Comparison of ENCODE assay signal across 7 mouse cellular contexts in the genomic region with DNA sequence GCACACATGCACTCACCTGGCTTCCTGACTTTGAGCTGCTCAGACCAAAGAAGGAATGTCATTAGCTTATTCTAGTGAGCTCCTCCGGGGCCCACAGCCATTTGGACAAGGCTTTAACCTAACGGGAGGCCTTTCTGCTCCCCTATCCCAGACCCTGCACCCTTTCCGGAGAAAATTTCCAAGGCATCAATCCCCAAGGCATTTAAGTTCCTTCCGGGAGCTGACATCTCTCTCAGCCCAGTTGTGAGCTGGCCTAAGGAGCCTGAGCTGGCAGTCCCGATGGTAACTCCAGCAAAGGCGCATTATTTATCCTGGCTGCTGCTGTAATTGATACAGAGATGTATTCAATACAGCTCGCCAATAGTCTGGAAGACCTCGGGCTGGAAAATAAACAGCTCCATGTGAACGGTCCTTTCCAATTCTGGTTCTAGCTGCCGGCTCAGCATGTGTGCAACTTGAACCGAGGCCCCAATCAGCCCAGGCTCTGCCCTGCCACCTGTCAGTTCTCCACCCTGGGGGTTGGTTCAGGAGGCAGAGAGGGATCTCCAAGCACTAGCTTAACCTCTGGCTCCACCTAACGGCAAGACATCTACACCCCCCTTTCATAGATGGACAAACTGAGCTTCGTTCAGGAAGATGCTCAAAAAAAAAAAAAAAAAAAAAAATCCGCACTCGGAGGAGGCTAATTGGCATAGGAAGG. TPM values are rescaled to one million over a fixed set of nuclear protein-coding genes. Genes with fewer than 3 reads are reported as not detected.
A peak's percentile ranks its signal among the peaks of the same experiment; 100 is the strongest.
DNase-seq lines count a peak whose midpoint lies in the region; ATAC-seq lines count a peak whose summit lies in the region.

No protein-coding gene starts in this region.

- H3K9ac ChIP-seq in forebrain, embryonic 16.5 days (replicated peaks; ENCODE audit: low read depth, low read length): peak overlapping the region; percentile 97
- peak overlapping the region; percentile 96 for H3K9ac ChIP-seq in hindbrain, embryonic 13.5 days

- H3K4me1 ChIP-seq in forebrain, embryonic 16.5 days (replicated peaks; ENCODE audit: control insufficient read depth, insufficient read depth, low read length): peaks cover 58% of the 10 kb centered on the region
- peaks cover 72% of the 10 kb centered on the region for H3K4me1 ChIP-seq in hindbrain, embryonic 13.5 days (replicated peaks)

- H3K27me3 ChIP-seq in forebrain, embryonic 16.5 days (replicated peaks; ENCODE audit: control insufficient read depth, insufficient read depth, low read length): no peaks in the 10 kb centered on the region
- H3K27me3 ChIP-seq in hindbrain, embryonic 13.5 days: no peaks in the 10 kb centered on the region

- DNase-seq in Muller cell, postnatal 12 days (ENCODE audit: inconsistent ontology term): peak; percentile 54
- DNase-seq in cerebellum, adult 18-20 months: peak; percentile 90 to 96
- peak; percentile 59 to 63 for DNase-seq in left cerebral cortex, adult 18-20 months (ENCODE audit: low spot score in 2 of 2)
- DNase-seq in spleen, adult 18-20 months: peak; percentile 40 to 54

- peak overlapping the region; percentile 84 for H3K27ac ChIP-seq in forebrain, embryonic 16.5 days (ENCODE audit: low read length)
- H3K27ac ChIP-seq in hindbrain, embryonic 13.5 days: peak overlapping the region; percentile 94

- H3K4me2 ChIP-seq in forebrain, embryonic 16.5 days (ENCODE audit: low read length): peak overlapping the region; percentile 91
- H3K4me2 ChIP-seq in hindbrain, embryonic 13.5 days: peak overlapping the region; percentile 89

- ATAC-seq in forebrain, embryonic 16.5 days: peak; percentile 32
- ATAC-seq in hindbrain, embryonic 13.5 days (ENCODE audit: low FRiP score): no peak
- ATAC-seq in megakaryocyte, adult 5-6 weeks (ENCODE audit: poor library complexity, severe bottlenecking): peak; percentile 71

- peak overlapping the region; percentile 81 for H3K4me3 ChIP-seq in forebrain, embryonic 16.5 days (replicated peaks; ENCODE audit: low read length)
- peak overlapping the region; percentile 83 for H3K4me3 ChIP-seq in hindbrain, embryonic 13.5 days

- 6% methylated on average over 15 of the region's 15 CpGs for WGBS in forebrain, embryonic 16.5 days
- 12% methylated on average over 15 of the region's 15 CpGs for WGBS in hindbrain, embryonic 13.5 days

- no peaks in the 10 kb centered on the region for H3K36me3 ChIP-seq in forebrain, embryonic 16.5 days (ENCODE audit: control insufficient read depth, insufficient read depth)
- H3K36me3 ChIP-seq in hindbrain, embryonic 13.5 days: no peaks in the 10 kb centered on the region

- no peaks in the 10 kb centered on the region for H3K9me3 ChIP-seq in forebrain, embryonic 16.5 days (ENCODE audit: control insufficient read depth, low read length)
- H3K9me3 ChIP-seq in hindbrain, embryonic 13.5 days: no peaks in the 10 kb centered on the region

RNA-seq across cellular contexts. Expression of a gene that starts 1.0 kb away (rescaled TPM):
- 30.4 and 34.9 TPM in 2 replicates for polyA plus RNA-seq in forebrain, embryonic 16.5 days (2015; fragmentation: Nextera tagmentation; extraction: Ambion mirVana)
- 24.6 and 25.7 TPM in 2 replicates for polyA plus RNA-seq in hindbrain, embryonic 13.5 days (2015; fragmentation: Nextera tagmentation; extraction: Ambion mirVana)
- 100 to 1,000 TPM; 204 to 205 TPM for total RNA-seq in left cerebral cortex, adult 18-20 months (2021)
- total RNA-seq in megakaryocyte, adult 5-6 weeks (2015): 4.9 and 6.9 TPM in 2 replicates
- 5.3 and 7.8 TPM in 2 replicates for total RNA-seq in megakaryocyte, adult 5-6 weeks (2017)

RNA-seq across cellular contexts. Expression of a gene that starts 27.3 kb away (rescaled TPM):
- polyA plus RNA-seq in forebrain, embryonic 16.5 days (2015; fragmentation: Nextera tagmentation; extraction: Ambion mirVana): 12.3 and 13.1 TPM in 2 replicates
- polyA plus RNA-seq in hindbrain, embryonic 13.5 days (2015; fragmentation: Nextera tagmentation; extraction: Ambion mirVana): 10.0 and 10.3 TPM in 2 replicates
- total RNA-seq in left cerebral cortex, adult 18-20 months (2021): 10 to 100 TPM; 44.3 to 45.2 TPM
- total RNA-seq in megakaryocyte, adult 5-6 weeks (2015): 17.2 and 19.5 TPM in 2 replicates
- 24.8 and 36.6 TPM in 2 replicates for total RNA-seq in megakaryocyte, adult 5-6 weeks (2017)

Comparison
In these comparisons a context has a peak if more than half of its experiments do, and no peak if none do; other contexts are left out.
1. RNA of a gene that starts 1.0 kb away (total RNA-seq): 204 to 205 TPM in left cerebral cortex, adult 18-20 months; 4.9 to 7.8 TPM in megakaryocyte, adult 5-6 weeks; every median in the first group is over 10 times any median in the second.
2. Peak in every context shown above with its lines, with median percentiles within 50 percentile points of each other: DNase-seq.